Mouse (Mus musculus): ENCODE measurements around the gene Col13a1.

DNA sequence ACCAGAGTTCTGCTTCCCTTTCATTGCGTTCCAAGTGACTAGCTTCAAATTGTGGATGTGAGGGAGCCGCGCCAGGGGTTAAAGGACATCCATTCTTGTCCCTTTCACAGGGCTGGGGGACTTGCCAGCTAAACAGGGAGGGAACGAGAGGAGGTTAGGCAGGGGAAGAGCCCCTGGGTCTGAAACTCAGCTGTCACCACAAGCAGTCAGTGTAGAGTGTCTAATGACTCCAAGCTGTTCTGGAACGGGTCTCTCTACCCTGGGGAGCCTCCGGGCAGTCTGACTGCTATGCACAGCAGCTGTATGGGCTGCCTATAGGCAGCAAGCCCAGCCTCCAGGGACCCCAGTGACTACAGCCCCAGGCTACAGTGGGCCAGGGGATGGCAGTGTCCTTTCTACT, 38.0 kb upstream of the Col13a1 start:
- TF ChIP-seq POLR2A (IDR thresholded peaks at IDR 0.05; ENCODE audit: insufficient read depth, low read depth, low read length) (no peak), CTCF (IDR thresholded peaks at IDR 0.05; ENCODE audit: insufficient read depth, low read depth, low read length) (no peak)
